Mouse (Mus musculus): ENCODE measurements around the gene Zfp94. TPM values are rescaled to one million over a fixed set of nuclear protein-coding genes. Genes with fewer than 3 reads are reported as not detected.
A peak's percentile ranks its signal among the peaks of the same experiment; 100 is the strongest.

The Zfp94 gene
- polyA plus RNA-seq, 2 experiments: 1.4 to 1.8 TPM

- no peaks in the 10 kb centered on the region for H3K27me3 ChIP-seq (ENCODE audit: control insufficient read depth, insufficient read depth, low read length)
Observed at GRCm38 (mm10) chr7:24288512-24288911, 28.0 kb downstream of the Zfp94 start.

GRCm38 (mm10) chr7:24287670-24288069 is 28.8 kb downstream of the Zfp94 start:
- no peak overlapping the region for H3K27ac ChIP-seq
- no peak overlapping the region for H3K9ac ChIP-seq (replicated peaks)
- H3K4me1 ChIP-seq (replicated peaks; ENCODE audit: control insufficient read depth in 2 of 2, insufficient read depth in 2 of 2, low read length in 1 of 2): no peaks in the 10 kb centered on the region
- no peaks in the 10 kb centered on the region for H3K27me3 ChIP-seq (ENCODE audit: control insufficient read depth, insufficient read depth, low read length)
- no peak overlapping the region for H3K4me3 ChIP-seq (ENCODE audit: insufficient read depth in 1 of 2, low read depth in 2 of 2, low read length in 2 of 2)
- ATAC-seq (ENCODE audit: insufficient read depth): no peak
- TF ChIP-seq EP300 (IDR thresholded peaks at IDR 0.05; ENCODE audit: low read depth): no peak
- no peak for TF ChIP-seq CTCF (IDR thresholded peaks at IDR 0.05; ENCODE audit: low read depth)
- no peak for DNase-seq (ENCODE audit: low read depth in 3 of 3, low spot score in 3 of 3)
- H3K4me2 ChIP-seq (ENCODE audit: low read depth): no peak overlapping the region
- H3K36me3 ChIP-seq (replicated peaks; ENCODE audit: control insufficient read depth, insufficient read depth, low read depth): peaks cover 3% of the 10 kb centered on the region; the same call in 1 of the 2 replicates
- no peaks in the 10 kb centered on the region for H3K9me3 ChIP-seq (ENCODE audit: control insufficient read depth, low read length)
- 67% methylated on average over 5 of the region's 5 CpGs for WGBS (ENCODE audit: insufficient replicate concordance)

More at GRCm38 (mm10) chr7:24288512-24288911, 28.0 kb downstream of the Zfp94 start:
- Histone ChIP-seq H3K9me3 (ENCODE audit: control insufficient read depth, low read length) (no peaks in the 10 kb centered on the region), H3K4me2 (ENCODE audit: low read depth) (no peak overlapping the region), H3K4me3 (ENCODE audit: insufficient read depth in 1 of 2, low read depth in 2 of 2, low read length in 2 of 2) (no peak overlapping the region), H3K4me1 (replicated peaks; ENCODE audit: control insufficient read depth in 2 of 2, insufficient read depth in 2 of 2, low read length in 1 of 2) (no peaks in the 10 kb centered on the region), H3K36me3 (replicated peaks; ENCODE audit: control insufficient read depth, insufficient read depth, low read depth) (peaks cover 3% of the 10 kb centered on the region; the same call in 1 of the 2 replicates), H3K9ac (replicated peaks) (no peak overlapping the region), H3K27ac (no peak overlapping the region)
- WGBS (ENCODE audit: insufficient replicate concordance): 77% methylated on average over 6 of the region's 6 CpGs
- DNase-seq (ENCODE audit: low read depth in 3 of 3, low spot score in 3 of 3) (no peak), ATAC-seq (ENCODE audit: insufficient read depth) (no peak)
- no peak for TF ChIP-seq EP300 (IDR thresholded peaks at IDR 0.05; ENCODE audit: low read depth)
- no peak for TF ChIP-seq CTCF (IDR thresholded peaks at IDR 0.05; ENCODE audit: low read depth)

- no peak overlapping the region for H3K27ac ChIP-seq
- H3K9ac ChIP-seq (replicated peaks): no peak overlapping the region
- 64% methylated on average over 4 of the region's 4 CpGs for WGBS (ENCODE audit: insufficient replicate concordance)
- H3K9me3 ChIP-seq (ENCODE audit: control insufficient read depth, low read length): no peaks in the 10 kb centered on the region
- H3K27me3 ChIP-seq (ENCODE audit: control insufficient read depth, insufficient read depth, low read length): no peaks in the 10 kb centered on the region
- H3K4me3 ChIP-seq (ENCODE audit: insufficient read depth in 1 of 2, low read depth in 2 of 2, low read length in 2 of 2): no peak overlapping the region
- H3K36me3 ChIP-seq (replicated peaks; ENCODE audit: control insufficient read depth, insufficient read depth, low read depth): no peaks in the 10 kb centered on the region; the same call in 1 of the 2 replicates
- H3K4me2 ChIP-seq (ENCODE audit: low read depth): no peak overlapping the region
- TF ChIP-seq EP300 (IDR thresholded peaks at IDR 0.05; ENCODE audit: low read depth) (no peak), CTCF (IDR thresholded peaks at IDR 0.05; ENCODE audit: low read depth) (no peak)
- ATAC-seq (ENCODE audit: insufficient read depth) (no peak), DNase-seq (ENCODE audit: low read depth in 3 of 3, low spot score in 3 of 3) (no peak)
- no peaks in the 10 kb centered on the region for H3K4me1 ChIP-seq (replicated peaks; ENCODE audit: control insufficient read depth in 2 of 2, insufficient read depth in 2 of 2, low read length in 1 of 2)
Observed at GRCm38 (mm10) chr7:24286916-24287315, 29.6 kb downstream of the Zfp94 start.

- 30% methylated on average over 4 of the region's 4 CpGs for WGBS (ENCODE audit: insufficient replicate concordance)
Observed at GRCm38 (mm10) chr7:24286090-24286489, 30.4 kb downstream of the Zfp94 start.

GRCm38 (mm10) chr7:24280858-24281145 is 35.7 kb downstream of the Zfp94 start:
- no peaks in the 10 kb centered on the region for H3K27me3 ChIP-seq (ENCODE audit: control insufficient read depth, insufficient read depth, low read length)
- H3K9ac ChIP-seq (replicated peaks): no peak overlapping the region
- no peak for DNase-seq (ENCODE audit: low read depth in 3 of 3, low spot score in 3 of 3)
- no peaks in the 10 kb centered on the region for H3K9me3 ChIP-seq (ENCODE audit: control insufficient read depth, low read length)
- 55% methylated on average over 4 of the region's 4 CpGs for WGBS (ENCODE audit: insufficient replicate concordance)
- H3K4me1 ChIP-seq (replicated peaks; ENCODE audit: control insufficient read depth in 2 of 2, insufficient read depth in 2 of 2, low read length in 1 of 2): no peaks in the 10 kb centered on the region
- H3K27ac ChIP-seq: no peak overlapping the region
- H3K4me2 ChIP-seq (ENCODE audit: low read depth): no peak overlapping the region
- TF ChIP-seq CTCF (IDR thresholded peaks at IDR 0.05; ENCODE audit: low read depth): no peak
- TF ChIP-seq EP300 (IDR thresholded peaks at IDR 0.05; ENCODE audit: low read depth): no peak
- no peak for ATAC-seq (ENCODE audit: insufficient read depth)
- H3K36me3 ChIP-seq (replicated peaks; ENCODE audit: control insufficient read depth, insufficient read depth, low read depth): no peaks in the 10 kb centered on the region
- H3K4me3 ChIP-seq (ENCODE audit: insufficient read depth in 1 of 2, low read depth in 2 of 2, low read length in 2 of 2): no peak overlapping the region

More at GRCm38 (mm10) chr7:24286090-24286489, 30.4 kb downstream of the Zfp94 start:
- H3K4me3 ChIP-seq (ENCODE audit: insufficient read depth in 1 of 2, low read depth in 2 of 2, low read length in 2 of 2): no peak overlapping the region
- DNase-seq (ENCODE audit: low read depth in 3 of 3, low spot score in 3 of 3): no peak
- ATAC-seq (ENCODE audit: insufficient read depth): no peak
- no peak overlapping the region for H3K4me2 ChIP-seq (ENCODE audit: low read depth)
- H3K27me3 ChIP-seq (ENCODE audit: control insufficient read depth, insufficient read depth, low read length): no peaks in the 10 kb centered on the region
- no peaks in the 10 kb centered on the region for H3K9me3 ChIP-seq (ENCODE audit: control insufficient read depth, low read length)
- TF ChIP-seq EP300 (IDR thresholded peaks at IDR 0.05; ENCODE audit: low read depth) (no peak), CTCF (IDR thresholded peaks at IDR 0.05; ENCODE audit: low read depth) (peak; percentile 55)
- no peaks in the 10 kb centered on the region for H3K36me3 ChIP-seq (replicated peaks; ENCODE audit: control insufficient read depth, insufficient read depth, low read depth)
- H3K27ac ChIP-seq: no peak overlapping the region
- no peak overlapping the region for H3K9ac ChIP-seq (replicated peaks)
- no peaks in the 10 kb centered on the region for H3K4me1 ChIP-seq (replicated peaks; ENCODE audit: control insufficient read depth in 2 of 2, insufficient read depth in 2 of 2, low read length in 1 of 2)

Measured in liver, embryonic 14.5 days (tissue).